Mouse (Mus musculus) ovary, postnatal 14 days (tissue): ENCODE results near the gene Xxylt1.

Experiments used
- DNase-seq: peaks from one replicate; pipeline ENCODE4 v3.0.0; 2022; ENCODE audit warnings: low spot score

Gene Xxylt1

GRCm38 (mm10) chr16:31081125-31081664 lies at the start of gene Xxylt1:
TSS of gene Xxylt1 (minus strand) at chr16:31081432.
- DNase-seq, result peak; percentile 91

GRCm38 (mm10) chr16:31128116-31128515 lies 46.9 kb upstream of the Xxylt1 start:
- DNase-seq, result no peak

DNA sequence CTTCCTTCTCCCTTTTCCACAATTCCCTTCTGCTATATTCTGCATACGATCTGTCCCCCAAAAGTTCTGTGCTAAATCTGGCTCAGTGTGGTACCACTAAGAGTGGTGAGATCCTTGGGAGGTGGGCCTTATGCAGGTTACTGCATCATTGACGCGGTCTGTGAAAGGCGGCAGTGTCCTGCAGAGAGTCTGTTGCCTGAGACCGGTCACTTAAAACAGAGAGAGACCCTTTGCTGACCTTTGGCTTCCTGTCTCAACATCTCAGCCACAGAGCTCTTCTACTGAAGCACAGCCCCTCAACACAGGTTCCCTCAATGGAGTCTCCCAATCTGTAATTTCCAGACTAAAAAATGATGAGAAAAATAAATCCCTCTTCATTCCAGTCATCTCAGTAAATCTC lies 43.8 kb upstream of the Xxylt1 start:
- no peak for DNase-seq

- no peak for DNase-seq
Observed at GRCm38 (mm10) chr16:31121612-31122011, 40.4 kb upstream of the Xxylt1 start.

DNA sequence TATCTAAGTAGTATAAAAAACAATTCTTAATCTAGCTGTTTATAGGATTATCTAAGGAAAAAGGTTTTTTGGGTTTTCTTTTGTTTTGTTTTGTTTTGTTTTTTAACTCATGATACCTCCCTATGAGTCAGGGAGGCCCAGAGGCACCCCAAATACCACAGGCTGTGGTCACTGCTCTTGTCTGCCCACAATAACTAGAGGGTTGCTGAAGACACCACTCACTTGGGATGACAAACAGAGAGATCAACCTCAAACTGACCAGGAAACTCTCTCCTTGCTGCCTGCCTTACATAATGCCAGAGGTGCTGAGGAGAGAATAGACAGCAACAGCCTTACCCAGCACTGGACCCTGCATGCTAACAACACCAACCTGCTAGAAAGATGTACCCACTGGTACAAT lies 32.4 kb upstream of the Xxylt1 start:
- DNase-seq, result no peak

- no peak for DNase-seq
Observed at GRCm38 (mm10) chr16:31101352-31101751, 20.1 kb upstream of the Xxylt1 start.

- DNase-seq, result no peak
Observed at GRCm38 (mm10) chr16:31099906-31100305, 18.7 kb upstream of the Xxylt1 start.

DNA sequence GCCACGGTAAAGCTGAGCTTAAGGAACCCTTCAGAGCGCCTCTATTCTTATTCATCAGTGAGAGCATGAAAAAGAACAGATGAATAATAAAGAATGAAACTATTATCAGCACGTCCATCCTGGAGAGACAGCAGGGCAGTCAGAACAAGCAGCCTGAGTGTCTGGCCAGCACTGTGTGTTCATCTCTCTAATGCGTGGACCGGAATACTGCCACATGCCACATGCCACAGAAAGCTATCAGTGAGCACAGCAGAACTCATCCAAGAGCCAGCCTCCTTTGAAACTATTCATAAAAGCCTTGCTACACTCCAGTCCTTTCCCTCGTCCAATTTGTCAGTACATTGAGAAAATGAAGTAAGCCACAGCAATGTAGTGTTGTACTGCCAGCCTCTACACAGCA lies 12.8 kb upstream of the Xxylt1 start:
- DNase-seq, result no peak

- DNase-seq, result no peak
Observed at GRCm38 (mm10) chr16:31093186-31093585, 12.0 kb upstream of the Xxylt1 start.

GRCm38 (mm10) chr16:31081891-31082290 lies 659 bp upstream of the Xxylt1 start:
- no peak for DNase-seq

GRCm38 (mm10) chr16:31080573-31081051 lies 620 bp downstream of the Xxylt1 start:
- peak; percentile 38 for DNase-seq

- no peak for DNase-seq
Observed at GRCm38 (mm10) chr16:31077396-31077795, 3.8 kb downstream of the Xxylt1 start.

GRCm38 (mm10) chr16:31076436-31076835 lies 4.8 kb downstream of the Xxylt1 start:
- no peak for DNase-seq

DNA sequence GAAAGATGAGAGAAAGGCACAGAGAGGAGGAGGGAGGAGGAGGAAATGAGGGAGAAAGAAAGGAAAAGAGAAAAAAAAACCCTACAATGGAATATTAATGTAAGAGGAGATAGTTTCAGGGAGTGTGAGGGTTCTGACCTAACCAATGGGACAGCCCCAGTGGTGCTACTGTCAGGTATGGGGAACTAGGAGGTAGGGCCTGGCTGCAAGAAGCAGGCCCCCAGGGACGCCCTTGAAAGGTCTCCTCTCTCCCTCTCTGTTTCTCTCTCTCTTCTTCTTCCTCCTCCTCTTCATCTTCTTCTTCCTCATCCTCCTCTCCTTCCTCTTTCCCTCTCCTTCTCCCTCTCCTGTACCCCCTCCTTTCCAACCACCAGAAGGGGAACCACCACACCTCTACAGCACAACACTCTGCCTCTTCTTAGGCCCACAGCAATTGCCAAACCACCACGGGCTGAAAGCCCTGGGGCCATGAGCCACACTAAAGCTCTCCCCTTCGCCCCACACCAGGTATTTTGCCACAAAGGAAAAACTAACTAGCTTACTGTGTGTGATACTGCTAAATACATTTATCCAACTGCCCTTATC lies 6.8 kb downstream of the Xxylt1 start:
- no peak for DNase-seq

- no peak for DNase-seq
Observed at GRCm38 (mm10) chr16:31071731-31072130, 9.5 kb downstream of the Xxylt1 start.

- DNase-seq, result peak; percentile 79
Observed at GRCm38 (mm10) chr16:31070358-31071133, 10.7 kb downstream of the Xxylt1 start.

GRCm38 (mm10) chr16:31069211-31070166 lies 11.7 kb downstream of the Xxylt1 start:
- DNase-seq, result no peak

DNA sequence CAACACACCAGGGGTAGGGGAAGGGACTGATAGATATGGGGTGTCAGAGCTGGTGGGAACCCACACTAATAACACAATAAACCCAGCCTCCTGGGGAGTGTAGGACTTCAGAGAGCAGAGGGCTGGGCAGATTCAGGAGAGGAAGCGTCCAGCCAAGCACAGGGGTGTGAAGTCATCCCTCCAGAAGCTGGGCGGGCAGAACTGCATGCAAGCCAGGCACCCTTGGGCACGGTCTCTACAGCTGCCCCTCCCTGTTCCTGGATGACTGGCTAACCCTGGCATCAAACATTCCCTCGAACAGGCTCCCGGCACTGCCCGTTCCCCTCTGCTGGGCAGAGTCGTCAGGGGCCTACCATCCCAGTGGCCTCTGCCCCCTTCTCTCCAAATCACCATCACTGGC lies 13.0 kb downstream of the Xxylt1 start:
- no peak for DNase-seq

GRCm38 (mm10) chr16:31066344-31067098 lies 14.7 kb downstream of the Xxylt1 start:
- no peak for DNase-seq

DNA sequence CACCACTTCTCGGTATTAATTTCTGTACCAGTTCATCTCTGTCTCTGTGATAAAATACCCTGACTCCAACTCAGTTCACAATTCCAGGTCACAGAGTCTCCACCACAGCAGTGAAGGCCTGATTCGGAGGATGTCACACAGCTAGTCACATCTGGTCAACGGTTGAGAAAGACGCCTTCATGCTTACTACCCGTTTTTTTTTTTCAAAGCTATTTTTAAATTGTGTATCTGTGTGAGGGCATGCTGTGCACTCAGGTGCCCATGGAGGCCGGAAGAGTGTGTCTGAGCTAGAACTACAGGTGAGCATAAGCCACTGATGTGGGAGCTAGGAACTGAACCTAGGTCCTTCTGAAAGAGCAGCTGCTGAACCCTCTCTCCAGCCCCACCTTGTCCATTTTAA lies 16.4 kb downstream of the Xxylt1 start:
- no peak for DNase-seq

- DNase-seq, result no peak
Observed at GRCm38 (mm10) chr16:31062918-31063317, 18.3 kb downstream of the Xxylt1 start.
